Mouse (Mus musculus) liver, embryonic 12.5 days (tissue): ENCODE data around the gene Sorl1. TPM values are rescaled to one million over a fixed set of nuclear protein-coding genes. Genes with fewer than 3 reads are reported as not detected.

Source experiments
- ATAC-seq: fragments of 200-750 bp; cut with Nextera tagmentation; 2 replicates; pipeline ENCODE4 v1.8.0; 2017; ENCODE audit warnings: moderate number of reproducible peaks, mild to moderate bottlenecking, moderate library complexity
- H3K27ac ChIP-seq: fragments of 300-500 bp; sonication (generic); 2 replicates; pipeline ENCODE4 v1.5.1; 2016; ENCODE audit warnings: mild to moderate bottlenecking
- H3K27me3 ChIP-seq: fragments of 300-500 bp; sonication (generic); replicated peaks from 2 replicates; pipeline ENCODE4 v1.6.1; 2016; ENCODE audit warnings: mild to moderate bottlenecking, moderate library complexity
- H3K36me3 ChIP-seq: fragments of 300-500 bp; sonication (generic); 2 replicates; pipeline ENCODE4 v1.6.1; 2016; ENCODE audit warnings: mild to moderate bottlenecking, moderate library complexity
- H3K4me1 ChIP-seq: fragments of 300-500 bp; sonication (generic); 2 replicates; pipeline ENCODE4 v1.6.1; 2016
- H3K4me2 ChIP-seq: fragments of 300-500 bp; sonication (generic); 2 replicates; pipeline ENCODE4 v1.6.1; 2016; ENCODE audit warnings: mild to moderate bottlenecking, moderate library complexity
- H3K4me3 ChIP-seq: fragments of 300-500 bp; sonication (generic); 2 replicates; pipeline ENCODE4 v1.5.1; 2016; ENCODE audit warnings: mild to moderate bottlenecking, moderate library complexity
- H3K9ac ChIP-seq: fragments of 300-500 bp; sonication (generic); 2 replicates; pipeline ENCODE4 v1.6.1; 2016; ENCODE audit warnings: mild to moderate bottlenecking, moderate library complexity
- H3K9me3 ChIP-seq: fragments of 300-500 bp; sonication (generic); replicated peaks from 2 replicates; pipeline ENCODE4 v1.6.1; 2016; ENCODE audit warnings: mild to moderate bottlenecking, moderate library complexity
- WGBS: fragments of 180-500 bp; shearing (Covaris S2); methylation state at CpG from one replicate; pipeline ENCODE4 v1.1.7; 2016; ENCODE audit not compliant: insufficient replicate concordance; 5-methylcytosine and 5-hydroxymethylcytosine counted together
- polyA plus RNA-seq: library from polyadenylated mRNA; unstranded; fragments of >200 nt; fragmentation: Nextera tagmentation; extraction: Ambion mirVana; gene quantifications from 2 replicates; pipeline ENCODE4 v1.2.1, GENCODE M21; 2016

The Sorl1 gene
- polyA plus RNA-seq, 1 experiment from 2014 or later: 0.98 TPM

- H3K9ac ChIP-seq: no peak overlapping the region
- peak; percentile 55; the same call in 1 of the 2 replicates for ATAC-seq
- no peak overlapping the region for H3K4me2 ChIP-seq
Observed at GRCm38 (mm10) chr9:42019308-42020031, 104.6 kb downstream of the Sorl1 start.

GRCm38 (mm10) chr9:42008501-42008900 lies 115.6 kb downstream of the Sorl1 start:
- Histone ChIP-seq H3K36me3 (no peaks in the 10 kb centered on the region), H3K9me3 (no peaks in the 10 kb centered on the region), H3K9ac (no peak overlapping the region), H3K27ac (no peak overlapping the region), H3K4me3 (no peak overlapping the region), H3K4me1 (no peaks in the 10 kb centered on the region), H3K27me3 (no peaks in the 10 kb centered on the region), H3K4me2 (no peak overlapping the region)
- WGBS: 73% methylated on average over 5 of the region's 5 CpGs
- ATAC-seq: no peak

More at GRCm38 (mm10) chr9:42019308-42020031, 104.6 kb downstream of the Sorl1 start:
- H3K4me3 ChIP-seq: no peak overlapping the region
- 25% methylated on average over 7 of the region's 7 CpGs for WGBS
- H3K9me3 ChIP-seq: 0 out of 2 replicates have a peak, but pooled peaks cover 8% of the 10 kb centered on the region
- no peaks in the 10 kb centered on the region for H3K27me3 ChIP-seq
- no peaks in the 10 kb centered on the region for H3K36me3 ChIP-seq
- no peaks in the 10 kb centered on the region for H3K4me1 ChIP-seq
- no peak overlapping the region for H3K27ac ChIP-seq

- H3K36me3 ChIP-seq: no peaks in the 10 kb centered on the region
- 64% methylated on average over 8 of the region's 8 CpGs for WGBS
- H3K27ac ChIP-seq: no peak overlapping the region
- H3K9ac ChIP-seq: no peak overlapping the region
- no peaks in the 10 kb centered on the region for H3K9me3 ChIP-seq
- H3K27me3 ChIP-seq: no peaks in the 10 kb centered on the region
- H3K4me1 ChIP-seq: no peaks in the 10 kb centered on the region
- H3K4me3 ChIP-seq: no peak overlapping the region
- no peak overlapping the region for H3K4me2 ChIP-seq
- no peak for ATAC-seq
Observed at GRCm38 (mm10) chr9:42005101-42005500, 119.0 kb downstream of the Sorl1 start.

- no peaks in the 10 kb centered on the region for H3K9me3 ChIP-seq
- no peak overlapping the region for H3K4me3 ChIP-seq
- H3K4me2 ChIP-seq: no peak overlapping the region
- no peaks in the 10 kb centered on the region for H3K27me3 ChIP-seq
- H3K36me3 ChIP-seq: no peaks in the 10 kb centered on the region
- H3K9ac ChIP-seq: no peak overlapping the region
- WGBS: 75% methylated on average over 4 of the region's 4 CpGs
- no peak for ATAC-seq
- H3K4me1 ChIP-seq: no peaks in the 10 kb centered on the region
- H3K27ac ChIP-seq: no peak overlapping the region
Observed at GRCm38 (mm10) chr9:42004140-42004539, 120.0 kb downstream of the Sorl1 start.

GRCm38 (mm10) chr9:41999498-42000473 lies 124.3 kb downstream of the Sorl1 start:
- Histone ChIP-seq H3K4me3 (no peak overlapping the region), H3K4me1 (no peaks in the 10 kb centered on the region), H3K36me3 (no peaks in the 10 kb centered on the region), H3K27ac (no peak overlapping the region), H3K4me2 (no peak overlapping the region), H3K9me3 (no peaks in the 10 kb centered on the region), H3K27me3 (no peaks in the 10 kb centered on the region), H3K9ac (no peak overlapping the region)
- WGBS: 56% methylated on average over 12 of the region's 12 CpGs
- no peak for ATAC-seq

GRCm38 (mm10) chr9:41995278-41995677 lies 128.8 kb downstream of the Sorl1 start:
- Histone ChIP-seq H3K4me2 (no peak overlapping the region), H3K36me3 (no peaks in the 10 kb centered on the region), H3K27me3 (no peaks in the 10 kb centered on the region), H3K9me3 (no peaks in the 10 kb centered on the region), H3K4me3 (no peak overlapping the region), H3K9ac (no peak overlapping the region), H3K4me1 (no peaks in the 10 kb centered on the region), H3K27ac (no peak overlapping the region)
- WGBS: 78% methylated on average over 9 of the region's 9 CpGs
- ATAC-seq: no peak

- WGBS: 79% methylated on average over 5 of the region's 5 CpGs
- Histone ChIP-seq H3K9me3 (no peaks in the 10 kb centered on the region), H3K4me2 (no peak overlapping the region), H3K36me3 (no peaks in the 10 kb centered on the region), H3K27ac (no peak overlapping the region), H3K27me3 (no peaks in the 10 kb centered on the region), H3K4me3 (no peak overlapping the region), H3K9ac (no peak overlapping the region), H3K4me1 (no peaks in the 10 kb centered on the region)
- ATAC-seq: no peak
Observed at GRCm38 (mm10) chr9:41993821-41994220, 130.3 kb downstream of the Sorl1 start.

- Histone ChIP-seq H3K9me3 (no peaks in the 10 kb centered on the region), H3K4me2 (no peak overlapping the region), H3K27me3 (no peaks in the 10 kb centered on the region), H3K27ac (no peak overlapping the region), H3K4me3 (no peak overlapping the region), H3K4me1 (no peaks in the 10 kb centered on the region), H3K9ac (no peak overlapping the region), H3K36me3 (no peaks in the 10 kb centered on the region)
- ATAC-seq: no peak
- 55% methylated on average over 5 of the region's 5 CpGs for WGBS
Observed at GRCm38 (mm10) chr9:41992841-41993240, 131.3 kb downstream of the Sorl1 start.

GRCm38 (mm10) chr9:41985636-41986035 lies 138.5 kb downstream of the Sorl1 start:
- H3K4me2 ChIP-seq: no peak overlapping the region
- 60% methylated on average over 5 of the region's 5 CpGs for WGBS
- no peak for ATAC-seq
- no peaks in the 10 kb centered on the region for H3K36me3 ChIP-seq
- H3K4me3 ChIP-seq: no peak overlapping the region
- H3K9me3 ChIP-seq: no peaks in the 10 kb centered on the region
- H3K9ac ChIP-seq: no peak overlapping the region
- no peaks in the 10 kb centered on the region for H3K27me3 ChIP-seq
- no peak overlapping the region for H3K27ac ChIP-seq
- no peaks in the 10 kb centered on the region for H3K4me1 ChIP-seq

GRCm38 (mm10) chr9:41985052-41985451 lies 139.0 kb downstream of the Sorl1 start:
- Histone ChIP-seq H3K4me2 (no peak overlapping the region), H3K36me3 (no peaks in the 10 kb centered on the region), H3K9ac (no peak overlapping the region), H3K4me3 (no peak overlapping the region), H3K9me3 (no peaks in the 10 kb centered on the region), H3K27ac (no peak overlapping the region), H3K27me3 (no peaks in the 10 kb centered on the region), H3K4me1 (no peaks in the 10 kb centered on the region)
- ATAC-seq: no peak
- 66% methylated on average over 9 of the region's 9 CpGs for WGBS

GRCm38 (mm10) chr9:41984306-41984705 lies 139.8 kb downstream of the Sorl1 start:
- no peak for ATAC-seq
- Histone ChIP-seq H3K27ac (no peak overlapping the region), H3K36me3 (no peaks in the 10 kb centered on the region), H3K27me3 (no peaks in the 10 kb centered on the region), H3K9me3 (no peaks in the 10 kb centered on the region), H3K4me2 (no peak overlapping the region), H3K9ac (no peak overlapping the region), H3K4me1 (no peaks in the 10 kb centered on the region), H3K4me3 (no peak overlapping the region)
- WGBS: 71% methylated on average over 11 of the region's 11 CpGs

GRCm38 (mm10) chr9:41983286-41983685 lies 140.8 kb downstream of the Sorl1 start:
- H3K36me3 ChIP-seq: no peaks in the 10 kb centered on the region
- no peaks in the 10 kb centered on the region for H3K4me1 ChIP-seq
- 67% methylated on average over 3 of the region's 3 CpGs for WGBS
- no peak for ATAC-seq
- H3K27me3 ChIP-seq: no peaks in the 10 kb centered on the region
- H3K4me2 ChIP-seq: no peak overlapping the region
- H3K27ac ChIP-seq: no peak overlapping the region
- H3K9me3 ChIP-seq: no peaks in the 10 kb centered on the region
- no peak overlapping the region for H3K4me3 ChIP-seq
- H3K9ac ChIP-seq: no peak overlapping the region
